Mouse (Mus musculus): ENCODE measurements at regions not wholly inside any gene's neighbourhood (a gene's known extent, or its start where the extent isn't known, plus 50 kb on each side); places are given as distances from the start of the nearest gene placed in this dataset.

DNA sequence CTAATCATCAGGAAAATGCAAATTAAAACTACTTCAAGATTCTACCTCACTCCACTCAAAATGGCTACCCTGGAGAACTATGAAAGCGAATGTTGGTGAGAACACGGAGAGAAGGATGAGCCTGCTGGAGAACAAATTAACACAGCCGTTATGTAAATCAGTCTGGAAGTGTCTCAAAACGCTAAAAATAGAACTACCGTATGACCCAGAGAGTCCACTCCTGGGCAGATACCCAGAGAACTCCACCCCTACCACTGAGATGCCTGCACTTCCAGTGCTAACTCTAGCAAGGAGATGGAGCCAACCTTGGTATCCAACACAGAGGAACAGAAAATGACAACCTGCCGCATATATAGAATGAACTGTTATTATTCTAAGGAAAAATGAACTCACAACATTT is 67.2 kb upstream of the Selenok start:
- TF ChIP-seq EP300 (IDR thresholded peaks at IDR 0.05; ENCODE audit: low read depth) (no peak), CTCF (IDR thresholded peaks at IDR 0.05; ENCODE audit: low read depth) (no peak)

Measured in heart, postnatal 0 days (tissue).